Mouse (Mus musculus): Measurements from ENCODE around the gene Ehd4.

Ehd4 gene

GRCm38 (mm10) chr2:120074096-120074495, 80.3 kb downstream of the Ehd4 start:
- DNase-seq (ENCODE audit: low spot score in 2 of 2), result no peak

DNA sequence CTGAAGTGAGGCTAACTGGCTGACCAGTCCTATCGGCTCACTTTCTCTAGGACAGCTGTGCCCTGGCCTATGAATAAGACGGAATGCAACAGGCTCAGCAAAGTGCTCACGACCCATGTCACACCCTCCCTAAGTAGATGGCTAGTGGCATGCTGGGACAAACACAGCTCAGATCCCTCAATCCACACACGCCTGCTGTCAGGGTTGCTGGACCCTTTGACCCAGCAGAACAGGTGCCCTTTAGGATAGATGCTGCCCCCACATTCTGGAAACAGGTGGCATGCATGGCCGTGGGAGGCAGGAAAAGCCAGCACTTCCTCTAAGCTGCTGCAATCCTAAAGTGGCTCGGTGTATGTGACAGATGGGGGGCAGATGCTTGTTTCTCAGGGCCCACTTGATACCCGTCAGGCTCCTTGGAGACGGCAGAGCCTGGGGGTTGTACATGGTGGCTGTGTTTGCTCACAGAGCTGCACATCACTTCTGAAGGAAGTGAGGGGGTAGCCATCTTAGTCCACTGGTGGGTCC, 84.9 kb downstream of the Ehd4 start:
- DNase-seq (ENCODE audit: low spot score in 2 of 2), result no peak

DNA sequence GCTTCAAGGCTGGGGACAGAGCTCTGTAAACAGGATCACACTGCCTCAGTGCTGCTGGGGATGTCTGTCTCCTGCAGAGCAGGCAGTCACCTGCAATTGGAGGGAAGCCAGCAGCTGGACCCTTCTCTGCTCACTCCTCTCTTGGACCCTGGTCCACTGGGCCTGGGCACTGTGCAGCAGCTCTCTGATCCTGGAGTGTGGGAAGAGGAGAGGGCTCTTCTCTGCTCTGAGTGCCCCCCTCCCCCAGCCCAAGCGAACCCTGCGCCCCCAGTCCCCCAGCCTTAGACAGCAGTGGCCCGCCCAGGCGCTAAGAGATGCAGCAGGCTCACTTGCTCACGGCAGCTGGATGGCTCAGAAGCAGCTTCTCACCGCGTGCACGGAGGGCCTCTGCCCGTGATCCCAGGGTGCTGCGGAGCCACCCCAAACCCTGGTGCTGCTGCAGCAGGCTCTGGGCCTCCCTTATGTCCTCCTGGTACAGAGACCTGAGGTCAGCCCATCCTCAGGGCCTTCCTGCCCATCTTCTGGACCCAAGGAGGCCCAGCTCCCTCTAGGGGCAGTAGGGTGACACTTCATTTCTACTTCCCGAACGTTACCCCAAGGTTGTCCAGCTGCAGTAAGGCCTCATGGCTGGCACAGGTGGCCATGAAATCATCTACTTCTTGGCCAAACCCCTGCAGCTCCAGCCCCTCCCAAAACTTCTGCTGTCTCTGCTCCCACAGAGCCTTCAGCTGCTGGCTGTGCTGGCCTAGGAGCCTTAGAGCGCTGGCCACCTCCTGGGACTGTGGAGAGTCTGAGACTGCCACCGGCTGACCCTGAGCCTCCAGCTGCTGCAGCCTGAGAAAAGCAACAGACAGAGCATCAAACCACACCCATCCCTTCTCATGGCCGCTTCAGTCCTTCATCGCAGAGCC, 85.6 kb downstream of the Ehd4 start:
- DNase-seq (ENCODE audit: low spot score in 2 of 2), result no peak

DNA sequence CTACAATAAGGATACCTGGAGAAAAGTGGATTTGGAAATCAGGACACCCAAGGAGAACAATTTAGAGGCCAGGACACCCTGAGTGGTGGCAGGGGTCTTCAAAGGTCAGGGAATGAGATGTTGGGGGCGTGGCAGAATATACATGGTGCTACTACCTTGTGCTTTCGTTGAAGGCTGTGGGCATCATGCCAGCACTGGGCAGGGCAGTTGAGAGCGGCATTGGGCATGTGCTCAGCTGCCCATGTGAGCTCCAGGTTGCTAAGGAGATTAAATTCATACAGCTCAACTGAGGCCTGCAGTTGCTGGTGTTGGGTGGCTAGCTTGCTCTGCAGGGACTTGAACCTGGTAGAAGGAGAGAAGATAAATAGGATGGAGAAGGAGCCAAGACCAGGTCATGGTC, 88.2 kb downstream of the Ehd4 start:
- no peak for DNase-seq (ENCODE audit: low spot score in 2 of 2)

GRCm38 (mm10) chr2:120065243-120065642, 89.2 kb downstream of the Ehd4 start:
- DNase-seq (ENCODE audit: low spot score in 2 of 2), result no peak

DNA sequence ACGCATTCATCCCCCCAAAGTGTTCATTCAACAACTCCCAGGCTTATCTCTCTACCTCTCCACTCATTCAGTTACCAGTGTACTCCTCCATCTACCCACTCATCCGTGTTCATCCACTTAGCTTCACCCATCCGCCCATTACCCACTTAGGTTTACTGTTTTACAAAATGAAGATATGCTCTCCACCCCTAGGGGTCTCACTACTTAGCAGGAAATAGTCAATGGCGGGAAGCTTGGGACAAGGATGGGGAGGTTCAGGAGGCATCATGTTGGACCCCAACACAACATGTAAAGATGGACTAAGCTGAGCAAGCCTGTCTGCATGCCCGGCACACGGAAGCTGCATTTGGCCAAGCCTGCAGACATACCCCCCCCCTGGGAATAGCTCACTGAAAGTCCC, 89.8 kb downstream of the Ehd4 start:
- DNase-seq (ENCODE audit: low spot score in 2 of 2), result no peak

- no peak for DNase-seq (ENCODE audit: low spot score in 2 of 2)
Observed at GRCm38 (mm10) chr2:120062248-120062647, 92.2 kb downstream of the Ehd4 start.

- DNase-seq (ENCODE audit: low spot score in 2 of 2), result no peak
Observed at GRCm38 (mm10) chr2:120060651-120061050, 93.8 kb downstream of the Ehd4 start.

DNA sequence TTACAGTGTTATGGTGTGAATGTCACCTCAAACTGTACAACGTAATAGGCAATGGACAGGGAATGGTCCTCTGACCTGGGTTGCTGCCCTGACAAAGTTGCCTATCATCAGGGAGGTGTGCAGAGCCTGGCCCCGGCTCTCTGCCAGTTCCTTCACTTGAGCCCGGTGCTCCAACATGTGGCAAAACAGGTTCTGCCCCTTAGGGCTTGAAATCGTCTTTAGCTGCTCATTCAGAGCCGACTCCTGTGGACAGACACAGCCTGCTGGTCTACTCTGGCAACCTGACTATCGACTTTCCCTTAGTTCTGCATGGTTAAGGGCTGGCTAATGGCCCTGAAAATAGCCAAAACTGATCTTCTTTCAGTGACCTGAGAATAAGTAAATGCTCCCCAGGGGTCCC, 94.2 kb downstream of the Ehd4 start:
- DNase-seq (ENCODE audit: low spot score in 2 of 2), result no peak

- DNase-seq (ENCODE audit: low spot score in 2 of 2), result no peak
Observed at GRCm38 (mm10) chr2:120059466-120059865, 94.9 kb downstream of the Ehd4 start.

- no peak for DNase-seq (ENCODE audit: low spot score in 2 of 2)
Observed at GRCm38 (mm10) chr2:120058818-120059217, 95.6 kb downstream of the Ehd4 start.

- no peak for DNase-seq (ENCODE audit: low spot score in 2 of 2)
Observed at GRCm38 (mm10) chr2:120055923-120056322, 98.5 kb downstream of the Ehd4 start.

- DNase-seq (ENCODE audit: low spot score in 2 of 2), result peak; percentile 49 to 65
Observed at GRCm38 (mm10) chr2:120054771-120055552, 99.4 kb downstream of the Ehd4 start.

DNA sequence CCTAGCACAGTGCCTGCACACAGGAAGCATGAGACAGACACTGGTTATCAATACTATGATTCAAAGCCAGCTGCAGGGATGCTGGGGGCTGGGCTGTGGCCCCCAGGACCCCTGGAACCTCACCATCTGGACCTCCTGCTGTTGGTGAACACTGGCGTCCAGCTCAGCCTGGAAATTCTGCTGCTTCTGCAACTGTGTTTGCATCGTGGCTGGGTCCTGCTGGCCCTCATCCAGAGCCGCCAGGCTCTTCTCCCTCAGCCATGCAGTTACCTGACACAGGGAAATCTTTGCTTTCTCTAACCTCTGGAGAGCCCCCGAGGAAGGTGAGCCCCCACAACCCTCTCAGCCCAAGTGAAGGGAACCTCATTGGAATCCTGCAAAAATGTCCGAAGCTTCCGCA, 103.0 kb downstream of the Ehd4 start:
- DNase-seq (ENCODE audit: low spot score in 2 of 2), result no peak

DNA sequence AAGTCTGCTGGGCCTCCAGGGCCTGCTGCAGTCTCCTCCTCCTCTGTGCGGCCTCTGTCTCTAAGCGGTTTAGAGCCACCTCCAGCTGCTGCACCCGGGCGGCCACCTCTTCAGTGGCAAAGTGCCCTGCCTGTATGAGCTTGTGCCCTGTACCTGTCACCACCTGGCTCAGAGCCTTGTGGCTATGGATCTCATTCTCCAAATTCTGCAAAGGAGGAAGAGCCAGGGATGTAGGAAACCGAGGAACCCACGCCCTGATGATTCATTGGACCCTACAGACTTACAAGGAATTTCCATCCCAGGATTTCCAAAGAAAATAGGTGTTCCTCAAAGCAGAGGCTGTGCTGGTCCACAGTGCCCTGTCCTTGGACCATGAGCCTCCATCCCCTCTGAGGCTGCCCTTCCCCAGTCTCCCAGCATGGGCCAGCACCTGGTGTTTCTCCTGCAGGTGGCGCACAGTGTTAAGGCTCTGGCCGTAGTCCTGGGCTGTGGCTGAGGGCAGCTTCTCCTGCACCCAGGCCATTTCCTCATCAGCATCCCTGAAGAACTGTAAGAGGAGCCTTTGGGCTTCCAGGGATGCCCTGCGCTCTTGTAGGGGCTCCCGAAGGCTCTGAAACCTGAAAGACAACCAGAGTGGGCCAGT, 104.7 kb downstream of the Ehd4 start:
- DNase-seq (ENCODE audit: low spot score in 2 of 2), result peak in 1 of 2 experiments; percentile 31

DNA sequence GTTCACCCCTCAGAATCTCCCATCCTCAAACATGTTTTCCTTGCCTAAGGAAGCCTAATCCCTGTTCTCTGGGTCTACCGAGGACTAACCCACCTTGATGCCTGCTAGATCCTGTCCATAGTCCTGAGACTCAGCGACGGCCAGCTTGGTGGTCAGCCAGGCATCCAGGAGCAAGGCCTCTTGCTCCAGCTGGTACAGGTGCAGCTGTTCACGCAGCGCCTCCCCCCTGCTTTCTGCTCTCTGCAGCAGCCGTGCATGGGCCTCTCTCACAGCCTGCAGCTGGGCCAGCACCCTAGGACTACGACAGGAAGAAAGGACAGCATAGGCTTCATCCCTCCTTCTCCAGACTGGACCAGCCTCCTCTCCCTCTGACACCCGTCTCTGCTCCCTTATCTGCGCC, 106.2 kb downstream of the Ehd4 start:
- DNase-seq (ENCODE audit: low spot score in 2 of 2), result no peak

DNA sequence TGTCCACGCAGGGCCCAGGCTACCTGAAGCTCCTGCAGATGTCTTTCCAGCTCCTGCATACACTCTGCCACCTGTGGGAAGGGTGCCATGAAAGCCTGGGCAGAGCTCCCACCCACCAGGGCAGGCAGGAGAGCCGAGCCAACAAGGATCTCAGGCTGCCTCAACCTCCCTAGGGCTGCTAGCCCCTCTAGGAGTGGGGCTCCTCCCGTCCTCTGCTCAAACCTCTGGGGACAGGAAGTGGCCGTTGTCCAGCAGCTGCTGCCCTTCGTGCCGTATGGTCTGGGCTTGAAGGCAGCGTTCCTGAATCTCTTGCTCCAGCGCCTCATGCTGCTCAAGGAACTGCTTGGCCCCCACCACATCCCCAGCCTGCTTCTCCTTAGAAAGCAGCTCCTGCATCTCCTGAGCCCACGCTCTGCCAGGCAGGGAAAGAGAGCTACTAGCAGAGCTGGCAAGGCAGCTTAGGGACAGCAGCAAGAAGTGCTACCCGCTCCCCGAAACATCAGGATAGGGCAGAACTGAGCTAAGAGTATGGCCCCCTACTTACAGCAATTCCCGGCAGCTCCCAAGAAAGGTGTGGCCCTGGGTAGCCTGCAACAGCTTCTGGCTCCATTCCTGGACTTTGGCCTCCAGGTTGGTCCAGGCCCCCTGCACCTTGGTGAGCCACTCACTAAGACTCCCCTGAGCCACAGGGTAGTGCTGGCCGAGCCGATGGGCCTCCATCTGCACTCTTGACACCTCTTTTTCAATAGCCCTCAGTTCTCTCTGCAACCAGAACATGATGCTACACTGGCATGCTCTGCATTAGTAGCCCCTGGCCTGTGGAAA, 107.7 kb downstream of the Ehd4 start:
- no peak for DNase-seq (ENCODE audit: low spot score in 2 of 2)

DNA sequence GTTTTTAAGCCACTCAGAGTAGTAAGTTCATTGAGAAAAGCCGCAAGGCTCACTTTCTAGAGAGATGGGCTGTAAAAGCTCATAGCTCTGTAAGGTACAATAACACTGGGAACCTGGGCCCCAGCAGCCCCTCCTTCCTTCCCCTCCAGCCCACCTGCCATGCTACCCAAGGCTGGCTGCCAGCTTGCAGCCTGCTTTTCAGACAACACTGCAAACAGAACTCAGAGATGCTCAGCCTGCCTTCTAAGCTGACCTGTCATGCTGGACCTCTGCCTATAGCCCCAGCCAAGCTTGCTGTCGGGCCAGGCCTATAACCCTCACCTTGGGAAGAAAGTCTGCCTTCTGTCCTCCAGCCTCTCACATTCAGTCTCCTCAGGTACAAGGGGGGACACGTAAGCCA, 109.7 kb downstream of the Ehd4 start:
- DNase-seq (ENCODE audit: low spot score in 2 of 2), result no peak

DNA sequence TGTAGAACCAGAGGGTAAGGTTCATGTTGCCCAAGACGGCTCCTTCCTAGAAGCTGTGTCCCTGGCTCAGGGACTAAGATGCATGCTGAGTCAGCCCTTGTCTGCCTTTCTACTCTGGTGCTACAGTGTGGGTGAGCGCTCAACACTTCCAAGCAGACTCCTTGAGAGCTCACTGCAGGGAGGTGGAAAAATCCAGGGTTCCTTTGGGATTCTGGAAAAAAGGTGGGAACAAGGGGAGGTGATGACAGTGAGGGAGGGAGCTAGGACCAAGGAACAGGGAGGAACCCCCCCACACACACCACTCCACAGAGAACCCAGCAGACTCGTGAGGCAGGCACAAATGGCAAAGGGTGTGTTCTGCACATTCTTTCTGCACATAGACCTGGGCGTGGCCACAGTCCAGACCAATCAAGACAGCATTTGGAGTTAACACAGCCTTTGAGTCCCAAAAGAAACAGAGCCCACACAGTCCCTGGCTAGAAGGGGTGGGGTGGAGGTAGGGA, 110.3 kb downstream of the Ehd4 start:
- DNase-seq (ENCODE audit: low spot score in 2 of 2), result no peak

- no peak for DNase-seq (ENCODE audit: low spot score in 2 of 2)
Observed at GRCm38 (mm10) chr2:120040991-120041390, 113.4 kb downstream of the Ehd4 start.
